Mouse (Mus musculus) kidney, postnatal 14 days (tissue): ENCODE measurements around the gene Fmo3.

Source experiments
- DNase-seq: peaks from one replicate; pipeline ENCODE4 v3.0.0; 2022; ENCODE audit warnings: mixed read lengths

The Fmo3 gene

DNA sequence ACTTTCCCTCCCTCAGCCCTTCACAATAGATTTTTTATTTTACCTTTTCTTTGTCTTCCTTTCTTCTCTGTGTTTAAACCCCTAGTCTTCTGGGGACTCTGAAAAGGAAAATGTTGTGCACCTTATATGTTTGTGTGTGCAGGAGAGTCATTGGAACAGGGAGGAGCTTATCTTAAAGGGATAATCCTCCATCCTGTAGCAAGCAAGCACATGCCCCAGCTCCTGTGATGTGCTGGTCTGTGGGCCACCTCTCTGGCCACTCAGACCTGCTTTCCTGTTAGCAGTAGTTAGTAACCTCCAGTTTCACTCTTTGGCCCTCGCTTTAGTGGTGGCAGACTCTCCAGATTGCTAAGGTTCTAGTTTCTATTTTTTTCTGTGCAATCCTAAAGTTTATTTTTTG, at the start of gene Fmo3:
Gene Fmo3, minus strand, starts transcription at position 101 of the 400 bp plus-strand sequence.
- DNase-seq: no peak

DNA sequence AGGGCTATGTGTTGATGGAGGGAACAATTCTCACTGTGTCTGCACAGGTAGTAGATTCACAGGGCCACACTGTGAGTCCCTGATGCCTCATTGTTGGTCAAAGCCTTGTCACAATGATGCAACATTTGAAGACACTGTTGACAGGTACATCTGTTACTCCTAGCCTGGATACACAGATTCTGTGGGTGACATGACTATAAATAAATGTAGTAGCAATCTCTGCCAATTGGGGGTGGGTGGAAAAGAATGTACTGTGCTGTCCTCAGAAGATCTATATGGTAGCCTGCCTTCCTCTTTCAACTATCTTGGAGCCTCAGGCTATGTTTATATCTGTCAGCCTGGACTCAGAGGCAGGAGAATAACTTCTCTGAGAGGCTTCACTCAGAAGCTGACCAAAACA, 38.7 kb upstream of the Fmo3 start:
- no peak for DNase-seq

DNA sequence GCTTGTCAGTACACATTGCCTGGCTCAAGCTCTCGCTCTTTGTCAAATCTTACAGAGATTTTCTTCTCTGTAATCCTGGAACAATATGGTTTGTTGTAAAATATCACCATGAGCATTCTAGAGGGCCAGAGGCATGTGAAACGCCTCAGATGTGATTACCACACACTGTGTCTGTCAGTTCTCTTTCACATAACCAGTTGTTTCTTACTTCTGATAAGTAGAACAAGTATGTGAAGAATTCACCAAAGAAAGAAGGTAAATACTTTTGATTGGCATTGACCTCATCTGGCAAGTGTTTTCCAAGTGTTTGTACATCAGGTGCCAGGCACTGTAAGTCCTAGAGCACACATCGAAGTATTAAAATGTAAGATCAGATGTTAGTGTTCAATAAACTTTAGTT, 24.9 kb upstream of the Fmo3 start:
- DNase-seq: no peak

DNA sequence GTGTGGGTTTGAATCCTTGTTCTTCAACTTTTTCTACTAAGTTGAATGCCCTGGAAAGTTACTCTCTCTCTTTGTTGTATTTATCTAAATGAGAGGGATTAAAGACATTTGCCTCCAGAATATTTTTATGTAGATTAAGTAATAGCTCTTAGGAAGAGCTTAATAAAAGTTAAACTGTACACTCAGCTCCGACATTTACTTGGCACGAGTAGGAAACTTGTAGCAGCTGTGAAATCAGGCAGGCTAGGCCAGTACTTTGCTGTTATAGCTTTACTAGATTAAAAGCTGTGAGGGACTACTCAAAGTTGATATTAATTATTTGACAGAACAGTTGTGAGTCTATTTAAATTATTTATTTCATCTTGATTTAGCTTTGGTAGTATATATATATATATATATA, 19.2 kb upstream of the Fmo3 start:
- DNase-seq: peak; percentile 21

DNA sequence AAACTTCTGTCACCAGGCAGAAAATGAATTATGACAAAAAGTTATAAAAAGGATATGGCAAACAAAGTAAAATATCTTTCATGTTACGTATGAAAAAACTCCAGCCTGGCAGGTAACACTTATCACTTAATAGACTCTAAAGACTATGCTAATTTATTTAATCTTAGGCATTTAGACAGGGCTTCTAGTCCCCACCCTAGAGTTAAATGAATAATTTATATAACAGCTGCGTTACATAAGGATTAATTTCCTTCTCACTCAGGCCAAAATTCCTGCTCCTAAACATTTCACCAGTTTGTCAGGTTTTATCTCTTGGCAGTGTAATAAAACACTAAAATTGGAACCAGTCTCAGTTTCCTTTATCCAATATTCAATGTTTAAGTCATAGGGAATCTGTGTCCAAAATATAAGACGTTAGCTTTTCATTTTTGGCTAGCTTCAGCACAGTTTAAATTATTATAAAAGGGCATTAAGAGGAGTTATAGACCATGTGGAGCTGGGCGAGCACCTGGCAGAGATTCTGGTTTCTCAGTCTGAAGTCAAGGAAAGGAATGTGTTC, 17.0 kb upstream of the Fmo3 start:
- no peak for DNase-seq

DNA sequence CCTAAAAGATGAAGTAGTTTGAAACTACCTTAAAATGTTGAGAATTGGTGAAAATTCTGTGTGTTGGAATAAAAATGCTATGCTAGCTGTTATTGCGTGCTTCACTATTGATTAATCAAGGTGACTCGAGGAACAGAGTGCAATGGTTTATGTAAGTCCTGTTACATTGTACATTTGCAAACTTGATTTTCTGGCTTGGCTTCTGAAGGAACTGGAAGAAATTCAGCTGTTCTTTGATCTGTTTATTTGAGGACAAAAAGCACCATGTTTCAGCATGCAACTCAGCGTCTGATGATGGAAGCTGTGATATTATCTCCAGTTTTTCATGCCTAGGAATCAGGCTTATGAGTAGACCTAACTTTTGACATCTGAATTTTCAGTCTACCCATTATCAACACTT, 3.2 kb upstream of the Fmo3 start:
- DNase-seq: no peak

DNA sequence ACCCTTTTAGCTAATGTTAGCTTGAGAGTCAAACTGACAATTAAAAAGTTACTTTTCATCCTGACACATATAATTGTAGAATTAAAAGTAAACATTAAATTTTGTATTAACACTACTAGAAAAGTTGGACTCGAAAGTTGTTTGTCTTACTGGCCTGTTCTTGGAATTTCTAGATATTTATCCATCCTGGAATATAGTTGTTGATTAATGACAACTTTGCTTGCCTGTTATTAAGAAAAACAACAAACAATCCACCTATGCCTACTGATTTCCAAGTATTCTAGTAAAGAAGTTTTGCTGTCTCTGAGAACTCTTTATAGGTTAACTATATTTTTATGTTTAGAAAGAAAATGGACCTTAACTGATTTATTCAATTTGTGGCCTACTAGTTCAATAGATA, 2.4 kb upstream of the Fmo3 start:
- no peak for DNase-seq

DNA sequence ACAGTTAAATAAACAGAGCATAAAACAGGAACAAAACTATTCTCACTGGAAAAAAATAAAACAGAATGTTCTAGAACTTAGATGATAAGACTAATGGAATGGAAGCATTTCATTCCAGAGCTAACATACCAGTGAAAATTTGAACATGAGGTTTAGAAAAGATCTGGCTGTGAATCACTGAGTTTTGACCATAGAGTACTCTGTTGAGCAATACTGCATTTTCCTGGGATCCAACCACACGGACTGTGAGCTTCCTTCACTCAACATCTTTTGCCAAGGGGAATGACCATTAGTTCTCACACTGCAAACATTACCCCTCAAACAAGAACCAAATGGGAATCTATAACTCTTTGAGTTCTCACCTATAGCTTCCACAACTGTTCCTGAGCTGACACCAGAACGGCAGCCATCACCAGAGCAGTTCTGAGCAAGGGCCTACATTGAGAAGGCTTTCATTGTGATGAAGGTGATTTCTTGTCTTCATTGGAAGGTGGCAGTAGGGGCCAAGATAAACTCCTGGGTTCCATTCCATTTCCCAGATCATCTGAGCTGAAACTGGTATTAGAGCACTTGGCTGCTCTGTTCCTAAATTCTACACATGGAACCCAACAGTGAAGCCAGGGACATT, 1.9 kb upstream of the Fmo3 start:
- no peak for DNase-seq

DNA sequence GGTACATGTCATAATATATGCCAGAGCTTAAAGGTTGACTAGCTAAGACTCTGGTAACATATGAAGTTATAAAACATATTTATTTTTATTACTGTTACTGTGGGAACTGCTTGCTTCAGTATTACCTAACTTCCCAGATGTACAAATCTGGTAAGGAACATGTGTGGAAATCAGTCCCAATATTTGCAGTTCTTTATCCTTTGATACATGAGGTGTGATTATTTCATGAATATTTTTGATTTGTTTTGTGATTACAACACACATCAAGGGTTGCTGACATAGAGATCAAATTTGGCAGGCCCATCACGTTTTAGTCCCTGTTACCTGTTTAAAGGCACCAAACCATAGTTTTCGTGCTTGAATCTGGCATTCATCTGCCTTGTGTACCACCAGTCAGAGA, 20.8 kb downstream of the Fmo3 start:
- no peak for DNase-seq

DNA sequence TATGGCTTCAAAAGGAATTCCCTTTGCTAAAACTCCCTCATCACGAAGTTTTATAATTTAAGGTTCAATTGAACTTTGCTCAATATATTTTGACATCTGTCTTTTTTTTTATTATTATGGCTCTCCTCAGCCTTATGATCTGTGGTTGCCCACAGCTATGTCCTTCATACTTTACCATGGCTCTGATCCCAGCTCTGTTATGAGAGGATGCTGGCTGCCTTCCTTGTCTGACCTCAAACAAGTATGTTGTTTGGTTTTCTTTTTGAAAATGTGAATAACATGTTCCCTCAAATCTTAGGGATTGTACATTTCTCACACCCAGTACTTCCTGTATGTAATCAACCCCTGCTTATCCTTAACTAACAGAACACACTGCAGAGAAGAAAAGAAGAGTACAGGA, 26.9 kb downstream of the Fmo3 start:
- peak; percentile 24 for DNase-seq

DNA sequence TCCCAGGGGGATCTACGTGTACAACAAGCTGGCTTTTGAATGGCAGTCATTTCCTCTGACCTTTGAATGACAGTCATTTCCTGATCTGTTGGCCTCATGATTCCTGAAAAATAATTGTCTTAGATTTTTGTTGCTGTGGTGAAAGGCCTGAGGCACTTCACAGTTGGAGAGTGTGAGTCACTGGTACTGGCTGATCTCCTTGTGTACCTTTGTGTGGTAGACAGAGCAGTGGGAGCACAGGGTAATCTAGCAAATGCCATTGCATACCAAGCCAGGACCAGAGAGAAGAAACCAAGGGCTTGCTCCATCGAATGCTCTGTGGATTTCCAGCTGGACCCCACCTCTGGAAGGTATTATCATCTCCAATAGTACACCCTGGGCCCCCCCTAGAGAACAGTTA, 31.2 kb downstream of the Fmo3 start:
- DNase-seq: no peak

DNA sequence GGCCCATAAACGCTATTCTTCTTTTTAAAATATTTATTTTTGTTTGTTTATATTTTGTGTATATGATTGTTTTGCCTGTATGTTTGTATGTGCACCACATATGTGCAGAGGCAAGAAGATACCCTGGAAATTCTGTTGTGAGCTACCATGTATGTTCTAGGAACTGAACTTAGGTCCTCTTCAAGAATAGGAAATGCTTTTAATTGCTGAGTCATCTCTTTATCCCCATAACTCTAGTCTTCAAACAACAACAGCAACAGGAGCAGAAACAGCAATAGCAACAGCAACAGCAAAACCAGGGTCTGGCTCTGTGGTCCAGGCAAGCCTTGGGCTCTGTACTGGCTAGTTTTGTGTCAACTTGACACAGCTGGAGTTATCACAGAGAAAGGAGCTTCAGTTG, 34.6 kb downstream of the Fmo3 start:
- no peak for DNase-seq

DNA sequence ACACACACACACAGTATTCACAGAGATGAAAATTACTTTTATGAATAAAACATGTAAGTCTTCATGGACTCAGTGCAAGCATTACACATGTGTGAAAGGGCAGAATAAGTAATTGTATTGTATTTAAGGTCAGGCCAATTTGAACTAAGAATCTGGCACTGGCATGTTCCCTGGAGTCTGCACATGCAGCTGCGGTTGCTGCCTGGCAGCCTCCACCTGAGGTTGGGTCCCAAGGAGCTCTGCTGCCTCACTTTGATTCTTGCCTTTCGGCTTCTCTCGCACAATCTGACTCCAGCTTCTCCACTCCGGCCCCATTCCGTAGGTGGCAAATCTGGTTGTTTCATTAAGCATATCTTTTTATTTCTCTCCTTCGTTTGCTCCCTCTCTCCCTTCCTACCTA, 36.4 kb downstream of the Fmo3 start:
- DNase-seq: no peak

DNA sequence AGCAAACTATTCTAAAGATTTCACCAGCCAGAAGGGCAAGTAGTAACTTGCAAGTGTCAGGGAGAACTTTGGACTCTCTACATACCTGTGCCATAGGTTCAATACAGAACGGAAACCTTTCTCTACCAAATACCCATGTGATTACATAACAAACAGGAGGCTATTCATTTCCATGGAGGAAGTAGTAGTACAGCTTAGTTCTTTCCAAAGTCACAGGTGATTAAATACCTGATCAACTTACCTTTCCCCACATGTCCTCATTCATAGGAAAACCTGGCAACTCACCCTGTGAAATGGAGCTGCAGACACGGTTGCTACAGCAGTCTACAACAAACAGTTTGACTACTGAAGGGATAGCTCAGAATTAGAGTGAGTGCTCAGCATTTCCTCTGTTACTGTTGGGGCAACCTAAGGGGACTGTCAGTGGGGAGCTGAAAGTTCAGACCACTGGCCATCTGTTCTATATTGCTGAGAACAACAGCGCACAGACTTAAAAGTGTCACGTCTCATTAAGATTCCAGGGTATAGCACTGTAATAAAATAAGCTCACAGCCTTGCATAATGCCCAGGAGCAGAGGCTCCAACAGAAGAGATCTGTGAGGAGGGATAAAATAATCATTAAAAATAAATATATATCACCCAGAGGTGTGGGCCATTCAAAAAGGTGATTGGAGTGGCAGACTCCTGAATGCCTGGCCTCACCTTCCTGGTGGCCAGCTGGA, 37.3 kb downstream of the Fmo3 start:
- DNase-seq: no peak

DNA sequence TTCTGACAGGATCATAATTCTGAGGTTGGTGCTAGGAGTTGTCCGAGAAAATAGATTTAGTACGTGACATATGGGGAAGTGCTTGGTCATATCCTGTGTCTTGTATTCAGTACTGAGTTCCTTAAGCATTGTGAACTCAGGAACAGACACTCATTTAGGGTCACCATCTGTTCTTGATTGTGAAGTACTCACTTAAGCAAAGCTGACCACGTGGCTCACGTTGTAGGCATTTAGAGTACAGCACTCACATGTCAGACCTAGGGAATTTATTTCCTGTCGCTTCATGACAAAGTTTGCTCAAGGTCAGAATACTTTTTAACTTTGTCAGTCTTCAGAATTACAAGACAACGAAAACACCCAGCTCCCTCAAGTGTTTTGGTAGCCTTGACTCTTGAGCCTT, 40.6 kb downstream of the Fmo3 start:
- DNase-seq: no peak

DNA sequence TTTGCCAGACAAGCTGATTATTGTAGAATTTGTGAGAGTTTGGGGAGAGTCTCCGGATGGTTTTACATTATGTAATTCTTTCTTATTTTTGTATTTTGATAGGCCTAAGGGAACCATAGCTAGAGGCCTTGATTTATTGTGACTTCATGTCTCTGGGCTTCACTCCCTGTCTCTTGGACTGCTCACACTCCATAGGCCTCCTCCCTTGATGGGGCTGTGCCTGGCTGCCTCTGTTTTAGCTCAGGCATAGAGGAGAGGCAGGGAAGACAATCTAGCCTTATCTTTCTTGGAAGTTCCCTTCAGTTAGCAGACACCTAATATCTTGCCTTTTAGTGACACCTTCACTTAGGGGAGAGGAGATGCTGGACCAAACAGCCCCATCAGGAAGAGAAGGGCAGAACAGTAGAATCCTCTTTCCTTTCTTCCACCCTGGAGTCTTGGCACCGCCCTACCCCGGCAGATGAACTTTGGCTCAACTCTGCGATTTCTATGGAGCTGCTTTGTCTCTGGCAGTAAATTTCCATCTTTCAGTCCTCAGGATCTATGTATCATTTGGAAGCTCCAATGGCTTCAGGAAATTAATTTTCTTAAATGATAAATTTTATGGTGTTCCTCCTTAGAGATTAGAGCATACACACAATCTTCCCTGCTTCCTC, 45.5 kb downstream of the Fmo3 start:
- peak; percentile 68 for DNase-seq

DNA sequence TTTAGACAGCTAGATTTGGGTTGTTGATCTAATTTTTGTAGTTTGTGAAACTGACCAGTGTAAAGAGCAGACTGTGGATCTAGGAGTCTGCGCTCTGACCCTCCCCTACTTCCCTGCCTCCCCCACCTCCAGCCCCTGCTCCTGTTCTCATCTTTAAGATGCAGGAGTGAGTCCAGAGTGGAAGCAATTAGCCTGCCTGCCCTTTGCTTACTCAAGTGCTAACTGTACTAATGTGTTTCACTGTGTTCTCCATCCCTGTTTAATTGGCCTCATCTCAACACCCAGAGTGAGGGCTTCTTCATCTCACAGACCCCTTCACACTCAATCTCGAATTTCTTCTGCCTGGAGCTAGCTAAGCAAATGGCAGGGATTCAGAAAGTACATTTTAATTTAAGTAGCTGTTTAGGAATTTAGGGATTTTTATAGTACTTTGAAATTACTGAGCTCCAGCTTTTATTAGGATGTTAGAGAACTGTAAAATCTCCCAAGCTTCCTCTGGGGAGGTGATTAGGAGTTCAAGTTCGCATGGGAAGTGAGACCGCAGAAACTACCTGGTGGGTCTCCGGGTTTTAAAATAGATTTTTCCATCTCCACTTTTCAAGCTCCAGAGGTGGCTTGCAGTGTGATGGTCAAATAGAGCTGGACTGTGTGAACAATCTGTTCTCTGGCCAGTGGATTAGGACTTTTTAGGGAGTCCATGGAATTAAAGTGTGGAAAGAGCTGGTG, 46.2 kb downstream of the Fmo3 start:
- no peak for DNase-seq

DNA sequence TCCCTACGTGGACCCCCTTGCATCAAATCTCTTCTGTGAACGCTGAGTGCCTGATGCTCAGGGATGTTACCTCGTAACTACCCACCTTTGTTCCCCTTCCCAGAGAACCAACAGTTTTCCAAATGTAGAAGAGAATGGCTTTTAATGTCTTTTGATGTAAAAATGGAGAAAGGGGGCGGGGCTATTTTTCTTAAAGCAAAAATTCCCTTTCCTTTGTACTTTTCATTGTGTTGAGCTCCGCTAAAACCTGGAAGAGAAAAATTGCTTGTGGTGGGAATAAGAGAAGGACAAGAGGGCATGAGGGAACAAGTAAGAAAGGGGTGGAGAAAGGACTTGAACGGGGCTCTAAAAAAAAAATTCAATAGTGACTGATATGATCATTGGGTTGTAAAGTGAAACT, 46.9 kb downstream of the Fmo3 start, which contains the start of gene Fmo6:
Gene Fmo6, minus strand, starts transcription at position 101 of the 400 bp plus-strand sequence.
- no peak for DNase-seq

DNA sequence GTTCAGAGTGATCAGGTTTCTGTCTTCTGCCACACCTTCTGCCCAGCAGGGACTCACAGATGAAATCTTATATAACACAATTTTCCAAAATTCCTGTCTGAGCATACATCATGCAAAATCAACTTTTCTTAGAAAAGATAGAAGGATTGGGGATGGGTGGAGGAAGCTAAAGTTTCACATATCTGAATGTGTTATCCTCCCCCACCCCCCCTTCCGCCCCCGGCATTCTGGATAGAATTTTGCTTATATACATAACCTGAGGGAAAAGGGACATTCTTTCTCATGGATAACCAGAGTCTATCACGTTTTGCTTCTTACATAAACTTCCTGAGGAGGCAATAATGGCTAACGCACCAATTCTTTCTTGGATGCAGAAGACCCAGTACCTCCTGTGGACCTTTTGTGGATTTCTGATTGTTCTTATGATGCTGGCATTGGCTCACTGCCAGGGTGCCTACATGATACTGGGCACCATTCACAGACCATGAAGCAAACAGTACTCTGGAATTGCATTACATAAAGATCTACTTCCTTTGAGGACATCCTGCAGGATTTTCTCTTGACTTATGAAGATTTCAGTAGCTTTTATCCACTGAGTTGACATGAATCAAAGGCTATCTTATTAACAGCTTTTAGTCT, 49.8 kb downstream of the Fmo3 start:
- no peak for DNase-seq

DNA sequence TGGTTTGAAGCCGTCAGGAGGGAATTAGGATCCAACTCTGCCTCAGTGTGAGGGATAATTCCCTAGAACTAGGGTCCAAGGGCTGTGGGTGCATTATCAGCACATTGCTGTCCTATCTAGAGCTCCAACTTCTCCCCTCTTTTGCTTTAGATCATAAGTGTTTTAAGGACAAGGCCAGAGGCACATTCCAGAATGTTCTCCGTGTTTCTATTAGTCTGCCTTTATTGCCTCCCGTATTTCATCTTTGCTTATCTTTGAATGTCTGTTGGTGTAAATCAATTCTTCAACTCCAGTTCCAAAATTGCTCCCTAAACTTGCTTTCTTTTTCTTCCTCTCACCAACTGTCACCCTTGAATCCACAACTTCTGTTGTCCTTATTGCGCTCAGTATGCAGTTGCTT, 51.9 kb downstream of the Fmo3 start:
- DNase-seq: peak; percentile 22

DNA sequence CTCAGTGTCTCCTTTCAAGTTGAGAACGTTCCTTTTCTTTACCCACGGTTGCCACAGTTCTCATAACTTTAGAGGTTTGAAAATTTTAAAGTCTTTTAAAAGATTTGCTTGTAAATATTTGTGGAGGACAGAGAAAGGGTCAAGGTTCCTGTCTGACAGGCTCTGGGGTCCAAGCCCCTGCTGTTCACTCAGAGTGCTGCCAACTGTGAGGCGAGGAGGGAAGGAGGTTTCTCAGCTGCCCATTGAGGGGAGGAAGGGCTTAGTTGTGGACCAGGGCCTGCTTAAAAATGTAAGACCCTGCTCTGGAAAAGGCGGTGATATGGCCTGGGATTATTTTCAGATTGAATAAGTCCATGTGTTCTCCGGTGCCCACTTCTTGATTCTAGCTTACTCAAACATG, 52.4 kb downstream of the Fmo3 start:
- no peak for DNase-seq

DNA sequence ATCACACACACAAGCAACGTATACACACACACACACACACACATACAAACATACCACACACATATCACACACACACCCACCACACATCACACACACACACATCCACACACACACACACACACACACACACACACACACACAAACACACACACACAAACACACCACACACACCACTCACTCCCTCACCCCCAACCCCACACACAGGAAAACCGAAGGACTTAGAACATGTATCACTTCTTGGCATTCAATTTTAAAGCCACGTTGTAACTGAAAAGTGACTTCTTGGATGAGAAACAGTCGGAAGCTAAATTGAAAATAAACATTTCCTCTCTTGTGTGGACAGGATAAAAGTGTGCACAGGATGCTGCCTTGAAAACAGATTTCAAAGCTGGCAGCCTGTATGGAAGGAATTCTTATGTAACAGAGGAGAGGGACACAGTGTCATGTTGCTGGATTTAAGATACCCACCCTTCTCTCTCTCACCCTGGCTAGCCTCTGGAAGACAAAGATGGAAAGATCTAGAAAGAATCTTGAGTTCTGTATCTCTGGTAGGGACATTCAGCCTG, 52.9 kb downstream of the Fmo3 start:
- peak; percentile 31 for DNase-seq
